Mouse (Mus musculus) bone marrow macrophage, adult 2 months (primary cell): ENCODE measurements around the gene Tgm5. TPM values are rescaled to one million over a fixed set of nuclear protein-coding genes. Genes with fewer than 3 reads are reported as not detected.

Experiments used
- H3K27ac ChIP-seq: 2 replicates; pipeline ENCODE4 v1.5.1; 2012; ENCODE audit warnings: low read depth, low read length; ENCODE audit not compliant: insufficient read depth
- H3K4me1 ChIP-seq: 2 replicates; pipeline ENCODE4 v1.6.1; 2012; ENCODE audit warnings: low read length; ENCODE audit not compliant: control insufficient read depth, insufficient read depth
- H3K4me3 ChIP-seq: 2 replicates; pipeline ENCODE4 v1.5.1; 2012; ENCODE audit warnings: mild to moderate bottlenecking, low read length, moderate library complexity; ENCODE audit not compliant: insufficient read depth
- CTCF ChIP-seq: IDR thresholded peaks from 2 replicates; pipeline ENCODE4 v1.5.1; 2012; ENCODE audit warnings: low read depth, mild to moderate bottlenecking, low read length, moderate library complexity
- POLR2A ChIP-seq: IDR thresholded peaks from 2 replicates; pipeline ENCODE4 v1.6.1; 2012; ENCODE audit warnings: mild to moderate bottlenecking, low read depth, low read length, borderline replicate concordance
- polyA plus RNA-seq: library from polyadenylated mRNA; stranded (reverse); fragments of >200 nt; gene quantifications from 2 replicates; pipeline ENCODE4 v1.2.4, GENCODE M21; 2012; ENCODE audit not compliant: missing spikeins, insufficient read depth, insufficient read length

Gene Tgm5
- polyA plus RNA-seq, 1 experiment: not detected

DNA sequence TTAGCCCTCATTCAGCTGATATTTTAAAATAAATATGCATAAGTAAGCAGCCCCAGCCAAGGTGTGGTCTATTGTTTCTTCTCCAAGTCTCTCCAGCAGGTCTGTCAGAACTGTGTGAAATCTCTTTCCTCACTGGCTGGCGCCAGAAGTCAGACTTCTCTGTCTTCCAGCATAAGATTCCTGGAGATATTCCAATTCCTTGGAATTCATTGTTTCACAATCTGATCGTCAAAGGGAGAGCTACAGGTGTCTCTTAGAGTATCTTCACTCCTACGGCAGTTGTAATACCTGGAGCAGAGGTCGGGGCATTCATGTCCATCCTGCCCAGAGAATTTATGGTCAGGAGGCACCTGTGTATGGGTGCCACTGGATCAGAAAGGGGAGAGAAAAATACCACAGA lies 4.1 kb upstream of the Tgm5 start:
- Histone ChIP-seq H3K4me3 (no peak overlapping the region), H3K4me1 (peaks cover 6% of the 10 kb centered on the region), H3K27ac (no peak overlapping the region)
- TF ChIP-seq POLR2A (no peak), CTCF (no peak)

DNA sequence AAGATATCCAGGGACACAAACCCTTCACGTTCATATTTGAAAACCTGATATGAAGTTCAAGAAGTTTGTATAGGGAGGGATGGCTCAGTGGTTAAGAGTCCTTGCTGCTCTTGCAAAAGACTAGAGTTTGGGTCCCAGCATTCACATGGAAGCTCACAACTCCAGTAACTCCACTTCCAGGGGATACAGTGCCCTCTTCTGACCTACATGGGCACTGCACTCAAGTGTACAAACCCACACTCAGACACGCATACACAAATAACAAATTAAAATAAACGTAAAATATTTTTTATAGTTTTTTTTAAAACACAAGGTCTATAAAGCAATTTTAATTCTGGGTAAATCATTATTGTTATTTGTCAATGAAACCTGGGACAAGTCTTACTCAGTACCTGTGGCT lies 2.9 kb upstream of the Tgm5 start:
- Histone ChIP-seq H3K4me3 (no peak overlapping the region), H3K27ac (no peak overlapping the region), H3K4me1 (peaks cover 6% of the 10 kb centered on the region)
- no peak for TF ChIP-seq POLR2A
- TF ChIP-seq CTCF: no peak

DNA sequence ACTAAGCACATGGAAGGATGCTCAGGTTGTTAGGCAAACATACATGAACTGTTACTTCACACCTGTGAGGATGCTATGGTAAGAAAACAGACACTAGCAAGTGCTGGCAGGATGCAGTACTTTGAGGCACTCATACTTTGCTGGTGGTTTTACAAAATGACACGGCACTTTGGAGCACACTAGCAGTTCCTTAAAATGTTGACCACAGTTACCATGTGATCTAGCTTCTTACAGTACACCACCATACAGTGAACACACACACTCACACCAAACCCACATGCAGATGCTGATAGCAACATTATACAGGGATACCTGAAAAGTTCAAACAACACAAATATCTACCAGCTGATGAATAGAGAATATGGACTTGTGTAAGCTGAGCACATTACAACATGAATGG lies 3.0 kb downstream of the Tgm5 start:
- Histone ChIP-seq H3K27ac (no peak overlapping the region), H3K4me1 (peaks cover 9% of the 10 kb centered on the region), H3K4me3 (no peak overlapping the region)
- no peak for TF ChIP-seq POLR2A
- no peak for TF ChIP-seq CTCF

DNA sequence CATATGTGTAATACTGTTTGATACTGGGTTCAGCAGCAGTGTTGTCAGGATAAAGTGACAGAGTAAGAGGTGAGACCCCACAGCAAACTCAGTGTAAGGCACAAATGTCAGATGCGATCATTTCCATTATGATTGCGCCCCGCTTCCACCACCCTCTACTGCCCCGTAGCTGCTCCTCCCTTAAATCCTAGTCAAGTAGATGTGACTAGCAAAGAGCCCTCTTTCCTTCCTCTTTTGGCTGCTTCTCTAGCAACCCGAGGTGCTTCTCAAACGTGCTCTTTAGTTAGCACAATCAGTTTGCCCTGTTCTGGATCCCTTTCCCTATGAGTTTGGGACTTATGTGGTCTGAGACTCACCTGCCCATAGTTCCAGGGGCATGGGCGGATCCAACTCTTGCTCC lies 10.9 kb downstream of the Tgm5 start:
- no peak overlapping the region for H3K4me3 ChIP-seq
- no peak for TF ChIP-seq CTCF
- TF ChIP-seq POLR2A: no peak
- H3K4me1 ChIP-seq: peaks cover 6% of the 10 kb centered on the region; the same call in 1 of the 2 replicates
- no peak overlapping the region for H3K27ac ChIP-seq

DNA sequence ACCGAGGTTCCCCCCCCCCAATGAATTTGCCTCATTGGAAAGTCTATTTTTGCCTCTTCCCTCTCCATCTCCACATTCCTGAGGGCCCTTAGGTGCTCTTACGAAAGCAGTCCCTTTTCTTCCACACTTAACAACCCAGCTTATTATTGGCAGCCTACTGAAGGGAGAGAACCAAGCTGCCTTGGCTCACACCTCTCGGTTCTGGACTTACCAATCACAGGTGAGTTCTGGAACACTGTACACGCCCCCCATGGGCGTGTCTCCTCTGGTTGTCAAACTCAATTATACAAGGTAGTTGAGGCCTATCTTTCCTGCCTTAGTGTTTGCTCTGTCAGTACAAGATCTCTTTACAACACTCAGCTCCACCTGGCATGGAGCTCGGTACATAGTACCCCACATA lies 13.8 kb downstream of the Tgm5 start:
- H3K27ac ChIP-seq: no peak overlapping the region
- H3K4me1 ChIP-seq: peaks cover 6% of the 10 kb centered on the region; the same call in 1 of the 2 replicates
- TF ChIP-seq POLR2A: no peak
- TF ChIP-seq CTCF: no peak
- no peak overlapping the region for H3K4me3 ChIP-seq

DNA sequence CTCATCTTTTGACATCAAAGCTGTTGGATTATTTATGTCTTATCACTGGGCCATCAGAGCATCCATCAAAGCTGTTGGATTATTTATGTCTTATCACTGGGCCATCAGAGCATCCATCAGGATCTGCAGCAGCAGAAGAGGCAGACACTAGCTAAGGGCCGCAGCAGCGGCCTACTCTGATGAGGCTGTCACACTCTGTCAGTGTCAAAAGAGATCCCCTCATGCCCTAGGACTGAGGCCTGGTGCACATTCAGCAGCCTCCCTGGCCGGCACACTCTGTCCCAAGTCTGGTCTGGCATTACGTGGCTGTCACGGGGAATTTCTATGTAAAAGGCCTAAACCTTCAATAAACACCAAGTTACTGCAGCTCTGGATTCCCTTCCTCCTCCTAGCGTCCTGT lies 16.1 kb downstream of the Tgm5 start:
- Histone ChIP-seq H3K27ac (no peak overlapping the region), H3K4me3 (no peak overlapping the region)
- TF ChIP-seq POLR2A (no peak), CTCF (no peak)

DNA sequence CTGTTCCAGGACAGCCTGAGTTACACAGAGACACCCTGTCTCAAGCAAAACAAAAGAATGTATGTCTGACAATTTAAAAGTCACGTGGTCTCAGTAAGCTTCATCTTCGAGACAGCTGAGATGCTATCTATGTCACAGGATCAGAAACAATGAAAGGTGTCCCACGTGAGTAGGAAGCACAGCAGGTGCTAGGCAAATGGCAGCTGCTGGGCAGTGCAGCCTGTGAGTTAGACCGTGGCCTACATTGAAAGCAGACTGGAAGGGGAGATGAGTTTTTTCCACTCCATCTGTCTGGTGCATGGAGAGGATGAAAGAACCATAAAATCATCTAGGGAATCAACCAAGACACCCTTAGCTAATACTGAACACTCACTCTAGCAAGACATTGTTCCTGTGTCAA lies 18.5 kb downstream of the Tgm5 start:
- Histone ChIP-seq H3K27ac (no peak overlapping the region), H3K4me3 (no peak overlapping the region)
- TF ChIP-seq CTCF: no peak
- no peak for TF ChIP-seq POLR2A

More for the DNA sequence above, 16.1 kb downstream of the Tgm5 start:
- H3K4me1 ChIP-seq: peaks cover under 1% of the 10 kb centered on the region; the same call in 1 of the 2 replicates

DNA sequence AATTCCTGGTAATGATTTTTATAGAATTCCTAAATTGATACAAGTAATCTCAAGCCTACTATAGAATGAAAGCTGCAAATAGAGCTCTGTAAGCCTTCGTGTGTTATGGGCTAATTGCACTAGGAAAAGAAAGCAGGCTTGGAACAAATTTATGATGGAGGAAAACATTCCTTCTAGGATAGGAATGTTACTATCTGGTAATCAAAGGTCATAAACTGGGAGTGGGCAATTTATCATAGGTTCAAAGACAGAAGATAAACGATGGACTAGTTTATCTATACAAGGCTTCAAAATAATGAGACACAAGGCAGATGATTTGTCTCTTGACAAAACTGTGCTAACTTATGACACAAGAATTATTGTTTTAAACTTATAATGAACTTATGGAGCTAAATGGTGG lies 24.3 kb downstream of the Tgm5 start:
- TF ChIP-seq POLR2A: no peak
- TF ChIP-seq CTCF: no peak
- Histone ChIP-seq H3K4me3 (no peak overlapping the region), H3K4me1 (no peaks in the 10 kb centered on the region), H3K27ac (no peak overlapping the region)

More for the DNA sequence above, 18.5 kb downstream of the Tgm5 start:
- H3K4me1 ChIP-seq: no peaks in the 10 kb centered on the region

DNA sequence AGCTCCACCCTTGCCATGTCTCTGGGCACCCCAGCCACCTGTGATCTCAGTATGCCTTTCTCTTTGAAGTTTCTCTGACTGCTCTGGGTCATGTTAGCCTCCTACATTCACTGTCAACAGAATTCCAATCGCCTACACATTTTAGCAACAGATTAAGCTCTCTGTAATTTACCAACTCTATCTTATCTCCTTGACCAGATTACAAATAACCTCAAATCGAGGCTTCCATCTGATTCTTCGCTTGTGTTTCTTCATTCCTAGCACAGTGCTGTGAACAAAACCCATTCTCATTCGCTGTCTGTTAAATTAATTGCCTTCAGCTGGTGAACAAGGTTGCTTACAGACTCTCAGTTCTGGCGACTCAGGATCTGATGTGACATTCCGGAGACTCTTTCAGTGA lies 27.6 kb downstream of the Tgm5 start:
- no peak overlapping the region for H3K27ac ChIP-seq
- no peak overlapping the region for H3K4me3 ChIP-seq
- no peak for TF ChIP-seq CTCF
- TF ChIP-seq POLR2A: no peak

DNA sequence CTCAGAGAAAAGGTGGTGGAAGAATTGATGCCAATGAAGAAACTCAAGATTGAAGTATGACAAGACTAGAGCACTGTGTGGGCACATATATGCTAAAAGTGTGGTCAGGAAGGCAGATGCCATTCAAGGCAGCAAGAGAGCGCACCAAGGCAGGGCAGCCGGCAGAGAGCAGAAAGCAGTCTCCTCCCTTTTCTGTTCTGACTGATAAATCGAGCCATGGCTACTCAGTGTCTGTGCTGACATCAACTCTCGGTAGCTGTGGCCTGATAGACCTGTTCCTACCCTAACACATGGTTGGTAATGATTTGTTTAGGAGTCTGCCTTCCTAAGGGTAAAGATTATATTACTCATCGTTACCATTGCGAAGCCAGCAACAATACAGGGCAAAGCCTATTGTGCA lies 29.7 kb downstream of the Tgm5 start:
- TF ChIP-seq CTCF (no peak), POLR2A (no peak)
- Histone ChIP-seq H3K27ac (no peak overlapping the region), H3K4me1 (no peaks in the 10 kb centered on the region), H3K4me3 (no peak overlapping the region)

More for the DNA sequence above, 27.6 kb downstream of the Tgm5 start:
- H3K4me1 ChIP-seq: no peaks in the 10 kb centered on the region

DNA sequence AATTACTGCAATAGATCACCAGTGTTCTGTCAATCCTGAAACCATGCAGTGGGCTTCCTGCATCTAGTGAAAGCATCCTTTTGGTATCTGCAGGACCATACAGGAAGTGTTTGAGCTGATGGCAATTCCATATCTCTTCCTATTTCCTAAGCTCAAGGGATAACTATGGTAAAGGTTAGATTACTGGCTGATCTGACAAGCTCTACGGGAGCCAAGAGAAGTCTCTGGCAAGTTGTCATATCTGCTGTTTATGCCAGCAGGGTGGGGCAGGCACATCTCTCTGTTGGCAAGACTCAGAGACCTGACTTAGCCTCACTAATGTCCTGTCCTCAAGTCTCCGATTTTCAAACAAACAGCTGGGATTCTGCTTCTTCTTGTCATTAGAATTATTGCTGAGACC lies 31.6 kb downstream of the Tgm5 start:
- no peak overlapping the region for H3K4me3 ChIP-seq
- H3K27ac ChIP-seq: no peak overlapping the region
- no peak for TF ChIP-seq POLR2A
- TF ChIP-seq CTCF: no peak
- no peaks in the 10 kb centered on the region for H3K4me1 ChIP-seq

DNA sequence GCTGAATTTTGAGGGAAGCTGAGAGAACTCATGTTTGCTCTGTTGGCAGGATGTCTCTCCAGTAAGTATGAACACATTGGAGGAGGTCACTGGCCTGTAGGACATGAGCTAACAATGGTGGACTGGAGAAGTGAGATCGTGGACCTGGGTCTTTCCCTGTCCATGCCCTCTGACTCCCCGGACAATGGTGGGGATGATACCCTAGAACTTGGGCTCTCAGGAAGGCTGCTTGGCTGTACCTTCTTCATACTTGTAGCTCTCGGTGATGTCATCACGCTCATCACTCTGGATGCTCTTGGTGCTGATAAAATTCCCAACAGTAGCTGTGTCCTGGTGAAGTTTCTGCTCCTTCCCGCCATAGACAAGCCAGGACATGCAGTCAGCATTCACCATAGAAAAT lies 33.5 kb downstream of the Tgm5 start:
- Histone ChIP-seq H3K4me3 (no peak overlapping the region), H3K4me1 (no peaks in the 10 kb centered on the region), H3K27ac (no peak overlapping the region)
- TF ChIP-seq POLR2A (no peak), CTCF (no peak)
